Mouse (Mus musculus) bone marrow macrophage, adult 2 months (primary cell): ENCODE data around the gene Hydin.

Experiments used
- CTCF ChIP-seq: IDR thresholded peaks from 2 replicates; pipeline ENCODE4 v1.5.1; 2012; ENCODE audit warnings: low read depth, mild to moderate bottlenecking, low read length, moderate library complexity
- POLR2A ChIP-seq: IDR thresholded peaks from 2 replicates; pipeline ENCODE4 v1.6.1; 2012; ENCODE audit warnings: mild to moderate bottlenecking, low read depth, low read length, borderline replicate concordance

GRCm38 (mm10) chr8:110500661-110501060 lies 233.9 kb downstream of the Hydin start:
- no peak for TF ChIP-seq CTCF
- TF ChIP-seq POLR2A, result no peak
